Mouse (Mus musculus): ENCODE results near the gene Slc5a3. TPM values are rescaled to one million over a fixed set of nuclear protein-coding genes. Genes with fewer than 3 reads are reported as not detected.
A peak's percentile ranks its signal among the peaks of the same experiment; 100 is the strongest.

Gene Slc5a3
- polyA plus RNA-seq (2012; rRNA removed) = 0.64 and 0.84 TPM in 2 replicates

GRCm38 (mm10) chr16:92057852-92058643 is at the start of gene Slc5a3, which contains the start of the genes Mrps6 and Gm49711:
Slc5a3 (plus strand) TSS chr16:92058322.
Mrps6 (plus strand) TSS chr16:92058270.
Gm49711 (plus strand) TSS chr16:92058316.
- no peak for DNase-seq (ENCODE audit: low read depth, low spot score)
- WGBS = under 1% methylated on average over 97 of the region's 99 CpGs

DNA sequence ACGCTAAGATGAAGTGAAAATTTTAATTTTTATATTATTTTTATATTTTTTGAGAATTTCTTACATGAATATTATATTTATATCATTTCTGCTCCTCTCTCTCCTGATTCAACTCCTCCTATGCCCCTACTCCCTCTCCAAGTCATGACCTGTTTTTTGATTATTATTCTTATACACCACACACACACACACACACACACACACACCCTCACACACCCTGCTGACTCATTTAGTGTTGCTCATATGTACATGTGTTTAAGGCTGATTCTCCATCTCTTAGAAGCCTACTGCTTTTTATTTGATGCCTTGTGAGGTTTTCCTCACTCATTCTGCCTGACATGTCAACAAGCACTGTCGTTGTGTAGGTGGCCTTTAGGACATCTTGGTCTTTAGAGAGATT is 48.5 kb upstream of the Slc5a3 start:
- 92% methylated on average over 2 of the region's 2 CpGs for WGBS
- no peak for DNase-seq (ENCODE audit: low read depth, low spot score)

DNA sequence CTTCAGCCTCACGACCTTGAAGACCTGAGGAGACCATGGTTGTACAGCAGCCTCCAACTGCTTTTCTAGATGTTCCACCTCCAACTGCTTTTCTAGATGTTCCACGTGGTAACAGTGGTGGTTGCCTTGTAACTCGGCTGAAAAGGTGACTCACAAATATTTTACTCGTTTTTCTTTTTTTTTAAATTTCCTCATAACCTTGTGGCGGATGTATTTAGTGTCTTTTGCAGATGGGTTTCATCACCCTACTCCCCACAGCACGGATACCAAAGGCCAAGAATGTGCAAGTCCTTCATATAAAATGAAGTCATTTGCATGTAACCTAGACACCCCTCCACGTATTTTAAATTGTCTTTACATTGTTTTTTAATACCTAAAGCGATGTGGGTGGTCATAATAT is 41.3 kb upstream of the Slc5a3 start:
- DNase-seq (ENCODE audit: low read depth, low spot score) = no peak
- WGBS = 74% methylated on average over 8 of the region's 8 CpGs

- no peak for DNase-seq (ENCODE audit: low read depth, low spot score)
- WGBS = 25% methylated on average over 26 of the region's 26 CpGs
These were observed 38.7 kb upstream of the Slc5a3 start for GRCm38 (mm10) chr16:92019141-92020118.

DNA sequence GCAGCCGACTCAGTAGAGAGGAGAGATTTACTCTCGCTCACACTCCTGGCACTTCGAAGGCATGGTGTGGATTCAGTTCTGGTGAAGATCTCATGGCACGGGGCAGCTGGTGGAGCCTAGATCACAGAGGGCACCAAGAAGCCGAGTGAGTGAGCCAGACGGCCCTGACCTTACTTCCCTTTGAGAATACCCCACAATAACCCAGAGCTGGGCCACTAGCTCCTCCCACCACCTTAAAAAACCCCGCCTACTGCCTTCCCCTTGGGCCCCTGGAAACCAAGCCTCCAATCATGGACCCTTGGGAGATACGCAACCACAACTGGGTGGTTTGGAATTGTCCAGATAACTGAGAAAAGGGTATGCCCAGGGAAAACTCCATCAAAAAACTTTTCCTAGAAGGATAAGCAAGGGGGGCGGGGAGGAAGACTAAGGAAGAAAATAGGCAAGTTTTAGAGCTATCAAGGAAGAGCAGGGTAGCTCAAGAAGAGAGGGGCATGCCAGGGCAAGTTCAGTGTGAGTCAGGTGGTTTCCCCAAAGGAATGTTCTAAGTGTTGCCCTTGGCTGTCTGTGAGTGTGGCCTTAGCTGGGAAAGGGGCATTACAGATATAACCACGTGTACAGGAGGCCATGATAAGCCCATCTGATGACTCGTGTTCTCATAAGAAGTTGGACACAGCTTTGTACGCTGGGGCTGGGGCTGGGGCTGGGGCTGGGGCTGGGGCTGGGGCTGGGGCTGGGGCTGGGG is 36.3 kb upstream of the Slc5a3 start:
- DNase-seq (ENCODE audit: low read depth, low spot score) = no peak
- 82% methylated on average over 12 of the region's 12 CpGs for WGBS

DNA sequence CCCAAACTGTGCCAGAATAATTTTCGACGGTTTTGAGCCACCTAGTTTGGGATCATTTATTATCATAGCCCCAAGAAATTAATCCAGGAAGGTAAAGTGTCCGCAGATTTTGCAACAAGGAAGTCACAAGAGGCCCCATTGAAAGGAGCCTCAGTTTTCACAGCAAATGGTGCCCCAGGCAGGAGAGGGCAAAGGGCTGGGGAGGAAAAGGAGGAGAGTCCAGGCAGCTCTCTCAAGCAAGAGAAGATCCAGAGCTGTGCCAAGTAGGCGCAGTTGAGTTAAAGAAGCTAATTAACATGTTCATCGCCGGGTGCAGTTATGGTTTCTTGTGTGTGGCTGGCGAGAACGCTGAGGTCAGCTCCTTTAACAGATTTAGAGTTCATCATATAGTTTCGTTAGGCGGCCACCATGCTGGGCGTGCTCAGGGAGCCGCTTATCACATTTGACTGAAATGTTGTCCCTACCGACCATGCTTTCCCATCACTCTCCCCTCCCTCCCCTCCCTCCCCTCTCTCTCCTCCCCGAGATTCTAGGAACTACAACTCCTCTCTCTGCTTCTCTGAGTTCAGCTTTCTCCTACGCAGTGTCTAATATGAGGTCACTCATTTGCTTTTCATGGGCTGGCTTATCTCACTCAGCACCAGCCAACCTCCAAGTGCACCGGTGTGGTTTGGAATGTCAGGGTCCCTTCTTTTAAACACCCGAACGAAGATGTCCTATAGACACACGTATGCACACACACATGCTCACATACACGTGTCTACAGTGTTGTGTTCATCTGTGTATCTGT is 35.4 kb upstream of the Slc5a3 start:
- no peak for DNase-seq (ENCODE audit: low read depth, low spot score)
- 64% methylated on average over 20 of the region's 20 CpGs for WGBS

DNA sequence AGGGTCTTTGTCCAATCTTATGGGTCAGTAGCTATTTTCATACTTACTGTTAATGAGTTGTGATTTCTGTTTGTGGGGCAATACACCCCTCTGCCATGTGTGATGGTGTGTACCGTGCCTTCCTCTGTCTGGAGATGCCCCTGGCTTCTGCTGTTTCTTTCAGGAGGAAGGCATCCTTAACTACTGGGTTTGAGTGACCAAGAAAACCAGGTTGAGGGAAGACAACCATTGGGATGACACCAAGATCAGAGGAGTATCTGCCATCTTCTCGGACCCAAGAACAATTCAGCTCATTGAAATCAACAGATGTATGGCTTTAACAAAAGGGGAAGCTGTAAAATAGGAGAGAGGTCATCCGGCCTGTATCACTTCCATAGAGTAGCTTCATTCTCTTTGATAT is 24.8 kb upstream of the Slc5a3 start:
- 92% methylated on average over 3 of the region's 3 CpGs for WGBS

GRCm38 (mm10) chr16:92034676-92035075 is 23.4 kb upstream of the Slc5a3 start:
- WGBS = 85% methylated on average over 5 of the region's 5 CpGs
- no peak for DNase-seq (ENCODE audit: low read depth, low spot score)

More for the DNA sequence above, 24.8 kb upstream of the Slc5a3 start:
- DNase-seq (ENCODE audit: low read depth, low spot score) = no peak

- DNase-seq (ENCODE audit: low read depth, low spot score) = peak; percentile 75
- WGBS = 29% methylated on average over 8 of the region's 8 CpGs
These were observed 21.4 kb upstream of the Slc5a3 start for GRCm38 (mm10) chr16:92036701-92037100.

GRCm38 (mm10) chr16:92037891-92038607 is 20.1 kb upstream of the Slc5a3 start:
- DNase-seq (ENCODE audit: low read depth, low spot score) = no peak
- WGBS = 84% methylated on average over 21 of the region's 21 CpGs

GRCm38 (mm10) chr16:92039421-92039820 is 18.7 kb upstream of the Slc5a3 start:
- peak; percentile 83 for DNase-seq (ENCODE audit: low read depth, low spot score)
- 48% methylated on average over 7 of the region's 7 CpGs for WGBS

- WGBS = 96% methylated on average over 11 of the region's 11 CpGs
These were observed 18.2 kb upstream of the Slc5a3 start for GRCm38 (mm10) chr16:92039966-92040365.

GRCm38 (mm10) chr16:92051777-92052310 is 6.3 kb upstream of the Slc5a3 start:
- no peak for DNase-seq (ENCODE audit: low read depth, low spot score)
- 62% methylated on average over 7 of the region's 7 CpGs for WGBS

More at GRCm38 (mm10) chr16:92039966-92040365, 18.2 kb upstream of the Slc5a3 start:
- no peak for DNase-seq (ENCODE audit: low read depth, low spot score)

DNA sequence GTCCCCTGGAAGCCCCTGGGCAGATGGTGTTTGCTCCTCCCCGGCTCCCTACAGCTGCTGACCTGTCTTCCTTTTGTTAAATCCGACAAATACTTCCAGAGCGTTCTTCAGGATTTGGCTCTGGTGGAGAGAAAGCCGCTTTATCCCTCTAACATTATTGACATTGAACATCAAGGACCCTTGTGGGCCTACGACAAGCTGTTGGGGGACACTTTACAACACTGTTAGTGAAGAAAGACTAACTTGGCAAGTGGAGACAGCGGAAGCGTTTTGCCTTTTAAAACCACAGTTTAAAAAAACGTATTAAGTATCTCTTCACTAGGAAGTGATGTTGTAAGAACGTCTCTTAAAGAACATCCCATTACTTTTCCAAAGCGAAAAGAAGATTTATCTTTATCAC is 5.6 kb upstream of the Slc5a3 start:
- WGBS = 83% methylated on average over 10 of the region's 10 CpGs
- no peak for DNase-seq (ENCODE audit: low read depth, low spot score)

DNA sequence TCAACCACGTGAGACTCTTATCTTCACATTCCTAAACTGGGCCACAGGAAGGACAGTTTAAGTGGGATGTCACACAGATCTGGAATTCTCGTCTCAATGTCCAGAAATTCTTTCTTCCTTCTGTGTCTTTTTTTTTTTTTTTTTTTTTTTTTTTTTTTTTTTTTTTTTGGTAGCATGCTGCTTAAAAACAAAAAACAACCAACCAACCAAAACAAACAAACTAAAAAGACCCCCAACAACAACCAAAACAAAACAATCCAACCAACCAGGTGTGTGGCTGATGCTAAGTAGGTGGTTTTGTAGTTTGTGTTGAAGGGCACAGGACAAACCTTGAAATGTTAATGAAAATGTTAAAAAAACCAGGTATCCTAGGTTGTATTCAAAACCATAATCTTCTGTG is 1.4 kb upstream of the Slc5a3 start:
- WGBS = 73% methylated on average over 2 of the region's 2 CpGs
- DNase-seq (ENCODE audit: low read depth, low spot score) = no peak

- no peak for DNase-seq (ENCODE audit: low read depth, low spot score)
These were observed 668 bp upstream of the Slc5a3 start for GRCm38 (mm10) chr16:92057456-92057851.

GRCm38 (mm10) chr16:92058644-92059620 is 810 bp downstream of the Slc5a3 start:
- 4% methylated on average over 48 of the region's 63 CpGs for WGBS
- no peak for DNase-seq (ENCODE audit: low read depth, low spot score)

More at GRCm38 (mm10) chr16:92057456-92057851, 668 bp upstream of the Slc5a3 start:
- WGBS = 3% methylated on average over 11 of the region's 11 CpGs
